Mouse (Mus musculus) limb, embryonic 15.5 days (tissue): ENCODE data around the gene Art1. TPM values are rescaled to one million over a fixed set of nuclear protein-coding genes. Genes with fewer than 3 reads are reported as not detected.

Experiments used
- ATAC-seq: fragments of 200-750 bp; cut with Nextera tagmentation; 2 replicates; pipeline ENCODE4 v1.8.0; 2017; ENCODE audit warnings: low read depth, moderate TSS enrichment; ENCODE audit not compliant: insufficient number of reproducible peaks, low FRiP score, low TSS enrichment
- H3K27ac ChIP-seq: fragments of 300-500 bp; sonication (generic); 2 replicates; pipeline ENCODE4 v1.5.1; 2015; ENCODE audit warnings: moderate library complexity, mild to moderate bottlenecking, inconsistent platforms
- H3K27me3 ChIP-seq: fragments of 300-500 bp; sonication (generic); 2 replicates; pipeline ENCODE4 v1.6.1; 2015; ENCODE audit warnings: inconsistent platforms
- H3K36me3 ChIP-seq: fragments of 300-500 bp; sonication (generic); 2 replicates; pipeline ENCODE4 v1.6.1; 2015; ENCODE audit warnings: inconsistent platforms
- H3K4me1 ChIP-seq: fragments of 300-500 bp; sonication (generic); 2 replicates; pipeline ENCODE4 v1.6.1; 2015; ENCODE audit warnings: inconsistent platforms
- H3K4me2 ChIP-seq: fragments of 300-500 bp; sonication (generic); 2 replicates; pipeline ENCODE4 v1.6.1; 2015; ENCODE audit warnings: mild to moderate bottlenecking, inconsistent platforms
- H3K4me3 ChIP-seq: fragments of 300-500 bp; sonication (generic); 2 replicates; pipeline ENCODE4 v1.5.1; 2015; ENCODE audit warnings: mild to moderate bottlenecking, inconsistent platforms
- H3K9ac ChIP-seq: fragments of 300-500 bp; sonication (generic); 2 replicates; pipeline ENCODE4 v1.6.1; 2015; ENCODE audit warnings: inconsistent platforms
- H3K9me3 ChIP-seq: fragments of 300-500 bp; sonication (generic); 2 replicates; pipeline ENCODE4 v1.6.1; 2016; ENCODE audit warnings: inconsistent platforms
- WGBS: fragments of 180-500 bp; shearing (Covaris S2); methylation state at CpG from one replicate; pipeline ENCODE4 v1.1.7; 2015; 5-methylcytosine and 5-hydroxymethylcytosine counted together
- polyA plus RNA-seq: library from polyadenylated mRNA; unstranded; fragments of >200 nt; fragmentation: Nextera tagmentation; extraction: Ambion mirVana; gene quantifications from 2 replicates; pipeline ENCODE4 v1.2.1, GENCODE M21; 2015

Gene Art1
- polyA plus RNA-seq, 1 experiment from 2014 or later, result 14.9 TPM

DNA sequence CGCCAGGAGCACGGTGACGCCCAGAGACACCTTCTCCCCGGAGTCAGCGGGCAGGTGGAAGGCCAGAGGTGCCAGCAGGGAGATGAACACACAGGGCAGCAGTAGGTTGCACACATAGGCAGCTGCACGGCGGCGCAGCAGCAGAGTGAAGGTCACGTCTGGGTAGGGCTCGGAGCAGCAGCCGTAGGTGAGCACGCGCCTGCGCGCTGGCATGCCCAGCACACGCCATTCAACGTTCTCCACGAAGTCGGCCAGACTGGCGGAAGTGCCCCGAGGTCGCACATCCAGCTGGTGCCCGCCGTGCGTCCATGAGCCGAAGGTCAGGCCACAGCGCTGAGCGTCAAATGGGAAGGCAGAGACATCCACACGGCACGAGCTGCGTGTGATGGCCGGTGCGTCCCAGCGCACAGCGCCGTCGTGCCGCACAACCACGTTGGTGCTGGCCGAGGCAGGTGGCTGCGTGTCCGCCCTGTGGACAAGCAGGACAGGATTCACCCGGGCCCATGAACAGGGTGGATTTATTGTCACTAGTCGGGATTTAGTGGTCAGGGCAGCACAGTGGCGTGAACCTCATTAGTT lies 11.7 kb downstream of the Art1 start:
- Histone ChIP-seq H3K9me3 (no peaks in the 10 kb centered on the region), H3K9ac (no peak overlapping the region)

GRCm38 (mm10) chr7:102116579-102117331 lies 15.2 kb downstream of the Art1 start, which contains the start of gene Chrna10:
TSS of gene Chrna10 (minus strand) at chr7:102116828.
- no peak for ATAC-seq
- H3K9me3 ChIP-seq, result no peaks in the 10 kb centered on the region
- no peaks in the 10 kb centered on the region for H3K27me3 ChIP-seq
- H3K4me2 ChIP-seq, result no peak within 1 kb of the TSS
- 42% methylated on average over 7 of the region's 7 CpGs for WGBS
- H3K27ac ChIP-seq, result no peak within 1 kb of the TSS
- H3K36me3 ChIP-seq, result peaks cover 35% of the 10 kb centered on the region
- no peak within 1 kb of the TSS for H3K9ac ChIP-seq
- no peak within 1 kb of the TSS for H3K4me3 ChIP-seq
- no peaks in the 10 kb centered on the region; the same call in 1 of the 2 replicates for H3K4me1 ChIP-seq

More for the DNA sequence above, 11.7 kb downstream of the Art1 start:
- 80% methylated on average over 45 of the region's 45 CpGs for WGBS
- H3K27ac ChIP-seq, result no peak overlapping the region
- H3K4me1 ChIP-seq, result peaks cover 1% of the 10 kb centered on the region; the same call in 1 of the 2 replicates
- H3K4me3 ChIP-seq, result no peak overlapping the region
- ATAC-seq, result no peak
- H3K4me2 ChIP-seq, result no peak overlapping the region
- peaks cover 2% of the 10 kb centered on the region; the same call in 1 of the 2 replicates for H3K36me3 ChIP-seq
- no peaks in the 10 kb centered on the region for H3K27me3 ChIP-seq

DNA sequence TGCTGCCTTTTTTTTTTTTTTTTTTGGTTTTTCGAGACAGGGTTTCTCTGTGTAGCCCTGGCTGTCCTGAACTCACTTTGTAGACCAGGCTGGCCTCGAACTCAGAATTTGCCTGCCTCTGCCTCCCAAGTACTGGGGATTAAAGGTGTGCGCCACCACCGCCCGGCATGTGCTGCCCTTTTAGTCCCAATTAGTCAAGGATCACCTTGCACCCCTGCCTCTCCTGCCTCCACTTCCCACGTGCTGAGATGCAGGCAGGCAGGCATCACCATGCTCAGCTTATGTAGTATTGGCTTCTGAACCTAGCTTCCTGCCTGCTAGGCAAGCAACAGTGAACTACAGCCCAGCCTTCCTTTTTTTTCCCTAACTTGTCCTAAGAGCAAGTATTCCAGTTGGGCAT lies 15.8 kb downstream of the Art1 start:
- ATAC-seq, result no peak

GRCm38 (mm10) chr7:102120326-102120725 lies 18.8 kb downstream of the Art1 start:
- no peaks in the 10 kb centered on the region for H3K9me3 ChIP-seq
- no peaks in the 10 kb centered on the region for H3K27me3 ChIP-seq
- H3K36me3 ChIP-seq, result peaks cover 71% of the 10 kb centered on the region
- no peak overlapping the region for H3K27ac ChIP-seq
- ATAC-seq, result no peak
- no peak overlapping the region for H3K4me3 ChIP-seq
- no peak overlapping the region for H3K9ac ChIP-seq
- WGBS, result 94% methylated on average over 10 of the region's 10 CpGs
- no peak overlapping the region for H3K4me2 ChIP-seq
- H3K4me1 ChIP-seq, result no peaks in the 10 kb centered on the region; the same call in 1 of the 2 replicates

More for the DNA sequence above, 15.8 kb downstream of the Art1 start:
- Histone ChIP-seq H3K36me3 (peaks cover 41% of the 10 kb centered on the region), H3K27ac (no peak overlapping the region), H3K9me3 (no peaks in the 10 kb centered on the region), H3K4me2 (no peak overlapping the region), H3K9ac (no peak overlapping the region), H3K27me3 (no peaks in the 10 kb centered on the region), H3K4me1 (no peaks in the 10 kb centered on the region; the same call in 1 of the 2 replicates), H3K4me3 (no peak overlapping the region)
- WGBS, result 71% methylated on average over 6 of the region's 6 CpGs

DNA sequence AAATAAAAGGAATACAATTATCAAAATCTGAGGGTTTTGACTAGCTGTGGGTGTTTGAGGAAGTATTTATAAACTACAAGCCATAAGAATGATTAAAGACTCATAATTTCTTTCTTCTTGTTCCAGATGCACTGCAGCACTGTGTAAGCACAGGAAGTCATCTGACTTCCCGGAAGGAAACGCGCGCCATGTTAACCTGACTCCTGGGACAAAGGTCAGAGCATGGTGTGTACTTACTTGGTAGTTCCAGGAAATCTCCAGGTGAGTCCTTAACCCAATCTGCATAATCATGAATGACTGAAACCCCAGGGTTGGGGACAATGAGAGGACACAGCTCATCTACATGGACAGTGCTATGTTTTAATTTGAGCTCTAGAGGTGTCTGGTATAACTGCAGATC lies 30.9 kb downstream of the Art1 start:
- ATAC-seq, result no peak
- H3K4me2 ChIP-seq, result no peak overlapping the region

GRCm38 (mm10) chr7:102137464-102137863 lies 35.9 kb downstream of the Art1 start:
- peaks cover 83% of the 10 kb centered on the region for H3K36me3 ChIP-seq
- H3K9me3 ChIP-seq, result no peaks in the 10 kb centered on the region
- no peaks in the 10 kb centered on the region for H3K4me1 ChIP-seq
- H3K27me3 ChIP-seq, result no peaks in the 10 kb centered on the region
- no peak overlapping the region for H3K4me2 ChIP-seq
- no peak for ATAC-seq
- WGBS, result 91% methylated on average over 1 of the region's 1 CpGs
- H3K4me3 ChIP-seq, result no peak overlapping the region
- no peak overlapping the region for H3K27ac ChIP-seq
- no peak overlapping the region for H3K9ac ChIP-seq

More for the DNA sequence above, 30.9 kb downstream of the Art1 start:
- H3K36me3 ChIP-seq, result peaks cover 74% of the 10 kb centered on the region
- H3K9ac ChIP-seq, result no peak overlapping the region
- H3K27me3 ChIP-seq, result no peaks in the 10 kb centered on the region
- no peak overlapping the region for H3K27ac ChIP-seq
- 86% methylated on average over 4 of the region's 4 CpGs for WGBS
- no peaks in the 10 kb centered on the region for H3K9me3 ChIP-seq
- H3K4me1 ChIP-seq, result no peaks in the 10 kb centered on the region
- H3K4me3 ChIP-seq, result no peak overlapping the region

DNA sequence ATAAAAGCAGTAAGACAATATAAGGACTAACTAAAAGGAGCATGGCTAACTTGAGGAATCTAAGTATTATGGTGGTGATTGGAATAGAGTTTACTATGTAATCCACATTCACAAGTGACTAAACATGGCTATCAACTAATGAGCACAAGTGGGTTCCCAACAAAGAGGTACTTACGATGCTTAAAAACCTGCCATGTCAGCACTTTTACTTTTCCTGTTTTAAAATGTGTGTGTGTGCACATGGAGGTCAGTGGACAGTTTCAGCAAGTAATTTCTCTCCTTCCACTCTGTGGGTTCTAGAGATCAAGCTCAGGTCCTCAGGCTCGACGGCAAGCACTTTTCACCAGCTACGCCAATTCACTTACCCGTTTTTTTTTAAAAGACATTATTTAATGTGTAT lies 36.4 kb downstream of the Art1 start:
- ATAC-seq, result no peak
- Histone ChIP-seq H3K36me3 (peaks cover 82% of the 10 kb centered on the region), H3K27me3 (no peaks in the 10 kb centered on the region), H3K9me3 (no peaks in the 10 kb centered on the region), H3K4me3 (no peak overlapping the region), H3K9ac (no peak overlapping the region), H3K4me2 (no peak overlapping the region), H3K4me1 (no peaks in the 10 kb centered on the region), H3K27ac (no peak overlapping the region)
- WGBS, result 95% methylated on average over 5 of the region's 5 CpGs

DNA sequence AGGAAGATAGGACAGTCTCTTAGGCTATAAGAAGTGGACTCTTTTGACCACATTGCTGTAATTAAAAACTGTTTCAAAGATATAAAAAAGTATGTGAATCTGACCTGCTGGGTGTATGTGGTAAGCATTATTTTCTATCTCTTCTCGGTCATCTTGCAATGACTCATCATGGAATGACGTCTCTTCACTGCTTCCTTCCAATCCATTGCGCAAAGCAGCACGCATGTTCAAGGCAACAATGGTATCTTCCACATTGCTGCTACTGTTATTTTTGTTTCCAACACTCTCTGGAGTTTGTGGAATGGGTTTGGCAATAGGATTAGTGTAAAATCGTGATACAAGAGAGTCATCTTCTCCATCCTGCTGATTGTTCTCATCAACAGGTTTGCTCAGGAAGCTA lies 52.1 kb downstream of the Art1 start:
- WGBS, result 87% methylated on average over 5 of the region's 5 CpGs
- peaks cover 51% of the 10 kb centered on the region for H3K36me3 ChIP-seq

More for the DNA sequence above, 52.1 kb downstream of the Art1 start:
- no peaks in the 10 kb centered on the region for H3K9me3 ChIP-seq
- no peaks in the 10 kb centered on the region for H3K4me1 ChIP-seq
- no peaks in the 10 kb centered on the region for H3K27me3 ChIP-seq
- ATAC-seq, result no peak
- no peak overlapping the region for H3K4me3 ChIP-seq
- no peak overlapping the region for H3K4me2 ChIP-seq
- H3K27ac ChIP-seq, result no peak overlapping the region
- no peak overlapping the region for H3K9ac ChIP-seq

Other genes with a start within 250 kb of the Art1 start
- gene Folr2, start 244.5 kb upstream of the Art1 start, polyA plus RNA-seq, result 3.8 and 5.6 TPM in 2 replicates
- 54.5 and 56.5 TPM in 2 replicates for gene Anapc15, start 238.0 kb upstream of the Art1 start, polyA plus RNA-seq
- gene Folr1, start 231.0 kb upstream of the Art1 start, polyA plus RNA-seq, result 0.61 and 0.65 TPM in 2 replicates
- gene Lamtor1, start 195.8 kb upstream of the Art1 start, polyA plus RNA-seq, result 166 and 174 TPM in 2 replicates
- gene Tomt, start 195.4 kb upstream of the Art1 start, polyA plus RNA-seq, result 0.23 and 0.25 TPM in 2 replicates
- 8.8 and 11.5 TPM in 2 replicates for gene Lrrc51, start 167.8 kb upstream of the Art1 start, polyA plus RNA-seq
- 66.2 and 72.9 TPM in 2 replicates for gene Numa1, start 167.6 kb upstream of the Art1 start, polyA plus RNA-seq
- gene Il18bp, start 83.1 kb upstream of the Art1 start, polyA plus RNA-seq, result 1.9 and 2.4 TPM in 2 replicates
- gene Rnf121, start 36.3 kb upstream of the Art1 start, polyA plus RNA-seq, result 30.8 and 32.8 TPM in 2 replicates
- 30.6 and 32.3 TPM in 2 replicates for gene Xndc1, start 36.2 kb upstream of the Art1 start, polyA plus RNA-seq
- 1.5 and 1.6 TPM in 2 replicates for gene Xntrpc, start 36.0 kb upstream of the Art1 start, polyA plus RNA-seq
- gene Trpc2, start 18.6 kb upstream of the Art1 start, polyA plus RNA-seq, result not detected in 2 replicates
- gene Art5, start 7.7 kb downstream of the Art1 start, polyA plus RNA-seq, result 3.1 and 3.9 TPM in 2 replicates
- 0.15 TPM in 1 of 2 replicates, not detected in the other for gene Chrna10, start 15.1 kb downstream of the Art1 start, polyA plus RNA-seq
- gene Nup98, start 108.4 kb downstream of the Art1 start, polyA plus RNA-seq, result 29.2 and 30.8 TPM in 2 replicates
- gene Pgap2, start 108.5 kb downstream of the Art1 start, polyA plus RNA-seq, result 92.5 and 97.2 TPM in 2 replicates
- 65.2 and 76.2 TPM in 2 replicates for gene Rhog, start 154.3 kb downstream of the Art1 start, polyA plus RNA-seq
- gene Stim1, start 166.1 kb downstream of the Art1 start, polyA plus RNA-seq, result 33.5 and 38.5 TPM in 2 replicates